Mouse (Mus musculus) natural killer cell, adult 2 months (primary cell): Measurements from ENCODE around the gene Samd14.

Experiments
- DNase-seq, 2 experiments: peaks; one replicate each; pipeline ENCODE4 v3.0.0; 2022; ENCODE audit warnings: low spot score in 2 of 2

Samd14 gene

GRCm38 (mm10) chr11:94990102-94990748 lies 19.5 kb upstream of the Samd14 start:
- no peak for DNase-seq

- DNase-seq, result peak; percentile 82 to 88
Measured at GRCm38 (mm10) chr11:94990749-94991577, 18.7 kb upstream of the Samd14 start, which contains the start of gene Ppp1r9b. Gene Ppp1r9b, plus strand, starts transcription at chr11:94991035.

GRCm38 (mm10) chr11:94991641-94992479 lies 17.8 kb upstream of the Samd14 start:
- peak; percentile 35 to 37 for DNase-seq

- DNase-seq, result no peak
Measured at GRCm38 (mm10) chr11:94992480-94992753, 17.3 kb upstream of the Samd14 start.

GRCm38 (mm10) chr11:94992754-94993606 lies 16.7 kb upstream of the Samd14 start:
- DNase-seq, result no peak

- no peak for DNase-seq
Measured at GRCm38 (mm10) chr11:94994208-94994814, 15.4 kb upstream of the Samd14 start.

GRCm38 (mm10) chr11:94994947-94995772 lies 14.5 kb upstream of the Samd14 start:
- no peak for DNase-seq

GRCm38 (mm10) chr11:94996101-94996500 lies 13.6 kb upstream of the Samd14 start:
- no peak for DNase-seq

- no peak for DNase-seq
Measured at GRCm38 (mm10) chr11:94996984-94997383, 12.7 kb upstream of the Samd14 start.

GRCm38 (mm10) chr11:94997596-94997995 lies 12.1 kb upstream of the Samd14 start:
- DNase-seq, result no peak

GRCm38 (mm10) chr11:94998041-94998531 lies 11.6 kb upstream of the Samd14 start:
- DNase-seq, result peak; percentile 51 to 52

- DNase-seq, result no peak
Measured at GRCm38 (mm10) chr11:95000128-95000527, 9.6 kb upstream of the Samd14 start.

GRCm38 (mm10) chr11:95000548-95000947 lies 9.1 kb upstream of the Samd14 start:
- DNase-seq, result peak; percentile 49 to 67

GRCm38 (mm10) chr11:95001058-95001457 lies 8.6 kb upstream of the Samd14 start:
- peak; percentile 50 to 51 for DNase-seq

- no peak for DNase-seq
Measured at GRCm38 (mm10) chr11:95001584-95002347, 7.9 kb upstream of the Samd14 start.

GRCm38 (mm10) chr11:95002705-95003104 lies 7.0 kb upstream of the Samd14 start:
- no peak for DNase-seq

GRCm38 (mm10) chr11:95004136-95004936 lies 5.3 kb upstream of the Samd14 start:
- DNase-seq, result no peak

- DNase-seq, result no peak
Measured at GRCm38 (mm10) chr11:95004937-95005198, 4.8 kb upstream of the Samd14 start.

GRCm38 (mm10) chr11:95006038-95006437 lies 3.6 kb upstream of the Samd14 start:
- DNase-seq, result no peak
